Mouse (Mus musculus) limb, embryonic 14.5 days (tissue): ENCODE results near the gene Cep57l1. TPM values are rescaled to one million over a fixed set of nuclear protein-coding genes. Genes with fewer than 3 reads are reported as not detected.

ENCODE experiments used
- ATAC-seq: fragments of 200-750 bp; cut with Nextera tagmentation; 2 replicates; pipeline ENCODE4 v1.8.0; 2017; ENCODE audit warnings: low read depth, moderate number of reproducible peaks, moderate TSS enrichment; ENCODE audit not compliant: low FRiP score
- DNase-seq: peaks from one replicate; pipeline ENCODE4 v3.0.0-alpha.2; 2015; ENCODE audit warnings: low spot score
- H3K27ac ChIP-seq: fragments of 300-500 bp; sonication (generic); replicated peaks from 2 replicates; pipeline ENCODE4 v1.5.1; 2014; ENCODE audit warnings: low read depth, mild to moderate bottlenecking, low read length, moderate library complexity, mixed read lengths
- H3K27me3 ChIP-seq: fragments of 300-500 bp; sonication (generic); 2 replicates; pipeline ENCODE4 v1.6.1; 2014; ENCODE audit warnings: low read length, mixed read lengths; ENCODE audit not compliant: control insufficient read depth, insufficient read depth
- H3K36me3 ChIP-seq: fragments of 300-500 bp; sonication (generic); 2 replicates; pipeline ENCODE4 v1.6.1; 2014; ENCODE audit warnings: mild to moderate bottlenecking, low read length, moderate library complexity, mixed read lengths; ENCODE audit not compliant: control insufficient read depth, insufficient read depth
- H3K4me1 ChIP-seq: fragments of 300-500 bp; sonication (generic); 2 replicates; pipeline ENCODE4 v1.6.1; 2014; ENCODE audit warnings: antibody characterized with exemption, low read length, mixed read lengths; ENCODE audit not compliant: control insufficient read depth, insufficient read depth
- H3K4me2 ChIP-seq: fragments of 300-500 bp; sonication (generic); replicated peaks from 2 replicates; pipeline ENCODE4 v1.6.1; 2014; ENCODE audit warnings: low read depth, mild to moderate bottlenecking, low read length, moderate library complexity; ENCODE audit not compliant: severe bottlenecking
- H3K4me3 ChIP-seq: fragments of 300-500 bp; sonication (generic); replicated peaks from 2 replicates; pipeline ENCODE4 v1.5.1; 2014; ENCODE audit warnings: low read length
- H3K9ac ChIP-seq: fragments of 300-500 bp; sonication (generic); 2 replicates; pipeline ENCODE4 v1.6.1; 2014; ENCODE audit warnings: mild to moderate bottlenecking, low read depth, low read length, moderate library complexity; ENCODE audit not compliant: severe bottlenecking
- H3K9me3 ChIP-seq: fragments of 300-500 bp; sonication (generic); 2 replicates; pipeline ENCODE4 v1.6.1; 2016; ENCODE audit warnings: low read length; ENCODE audit not compliant: control insufficient read depth
- POLR2A ChIP-seq: fragments of 200-500 bp; IDR thresholded peaks from 2 replicates; pipeline ENCODE4 v1.8.0; 2012; ENCODE audit warnings: inconsistent platforms, mild to moderate bottlenecking, moderate library complexity, borderline replicate concordance; ENCODE audit not compliant: insufficient read depth, insufficient read length; ENCODE audit errors: extremely low read depth
- WGBS: fragments of 180-500 bp; shearing (Covaris S2); extraction: QIAGEN DNeasy Blood & Tissue Kit; methylation state at CpG from one replicate; pipeline ENCODE4 v1.1.7; 2014; 5-methylcytosine and 5-hydroxymethylcytosine counted together
- polyA plus RNA-seq, 2 experiments: library from polyadenylated mRNA; depleted of rRNA in 1 of 2; stranded (reverse) in 1 of 2; unstranded in 1 of 2; fragments of >200 nt; fragmentation: Nextera tagmentation in 1 of 2; extraction: Ambion mirVana in 1 of 2; gene quantifications; 2 replicates each; pipeline versions ENCODE4 v1.2.1 to v1.2.3; 2012 to 2014

Gene Cep57l1
- polyA plus RNA-seq, 2 experiments = 13.2 to 16.8 TPM

DNA sequence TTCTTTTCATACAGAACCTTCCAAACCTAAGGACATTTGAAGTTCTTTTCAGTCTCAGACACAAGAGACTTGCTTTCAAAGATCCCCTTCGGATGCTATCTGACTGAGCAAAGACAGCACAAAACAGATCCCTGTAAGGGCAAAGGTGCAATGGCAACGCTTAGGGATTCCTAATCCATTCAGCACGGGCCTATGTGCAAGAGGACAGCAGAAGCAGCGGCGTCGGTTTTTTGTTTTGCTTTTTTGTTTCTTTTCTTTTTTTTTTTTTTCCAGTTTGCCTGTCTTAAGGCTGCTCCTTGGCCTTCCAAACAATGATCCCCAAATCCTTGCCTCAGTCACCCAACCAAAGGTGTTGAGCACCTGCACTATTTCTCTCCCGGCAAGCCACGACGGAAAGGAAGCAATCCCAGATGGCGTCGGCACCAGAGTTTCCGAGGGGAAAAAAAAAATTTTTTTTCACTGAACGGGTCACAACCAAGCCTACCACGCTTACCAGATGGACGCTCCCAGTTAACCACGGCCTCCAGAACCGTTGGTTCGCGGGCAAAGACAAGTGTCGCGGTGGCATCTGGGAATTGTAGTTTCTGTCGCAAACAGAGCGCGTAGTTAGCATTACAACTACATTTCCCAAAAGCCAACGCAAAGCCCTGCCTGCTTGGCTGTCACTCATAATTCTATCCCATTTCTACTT lies 446 bp downstream of the Cep57l1 start:
- Histone ChIP-seq H3K4me1 (peaks cover 19% of the 10 kb centered on the region), H3K9me3 (no peaks in the 10 kb centered on the region), H3K27me3 (no peaks in the 10 kb centered on the region), H3K27ac (peak overlapping the region; percentile 94), H3K36me3 (no peaks in the 10 kb centered on the region), H3K4me3 (peak overlapping the region; percentile 72), H3K9ac (peak overlapping the region; percentile 76), H3K4me2 (peak overlapping the region; percentile 81)
- TF ChIP-seq POLR2A = 0 out of 2 replicates have a peak, but pooled peaks have one; percentile 59
- DNase-seq (peak; percentile 97), ATAC-seq (peak; percentile 84)
- 4% methylated on average over 25 of the region's 25 CpGs for WGBS

DNA sequence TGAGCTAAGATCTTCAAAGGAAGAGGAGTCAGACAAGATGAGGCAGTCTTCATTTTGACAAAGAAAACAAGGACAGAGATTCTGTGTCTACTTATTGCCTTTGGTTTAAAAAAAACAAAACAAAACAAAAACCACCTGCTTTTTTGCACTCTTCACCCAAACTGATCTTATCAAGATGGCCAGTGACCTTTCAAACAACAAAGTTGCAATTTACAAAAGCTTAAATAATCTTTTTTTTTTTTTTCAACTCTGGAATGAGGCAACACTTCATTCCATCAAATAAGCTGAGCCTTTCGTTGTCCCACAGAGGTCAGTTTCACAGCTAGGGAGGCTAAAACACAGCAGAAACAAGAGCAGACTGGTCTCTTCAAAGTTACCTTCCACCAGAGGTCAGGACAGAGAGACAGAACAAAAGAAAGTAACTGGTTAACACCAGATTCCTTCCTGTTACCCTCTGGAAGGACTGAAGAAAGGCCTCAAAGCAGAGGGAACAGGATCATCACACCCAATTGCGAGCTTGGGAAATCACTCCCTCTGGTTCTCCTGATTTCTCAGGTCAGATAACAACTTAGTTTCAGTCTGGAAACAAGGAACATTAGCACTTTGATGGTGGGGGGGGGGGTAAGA lies 3.8 kb downstream of the Cep57l1 start:
- Histone ChIP-seq H3K27me3 (no peaks in the 10 kb centered on the region), H3K9me3 (0 out of 2 replicates have a peak, but pooled peaks cover 10% of the 10 kb centered on the region), H3K36me3 (peaks cover 11% of the 10 kb centered on the region; the same call in 1 of the 2 replicates), H3K4me2 (no peak overlapping the region), H3K9ac (no peak overlapping the region), H3K27ac (no peak overlapping the region), H3K4me3 (no peak overlapping the region), H3K4me1 (no peaks in the 10 kb centered on the region)
- DNase-seq (no peak), ATAC-seq (no peak)
- 76% methylated on average over 2 of the region's 2 CpGs for WGBS
- TF ChIP-seq POLR2A = no peak

DNA sequence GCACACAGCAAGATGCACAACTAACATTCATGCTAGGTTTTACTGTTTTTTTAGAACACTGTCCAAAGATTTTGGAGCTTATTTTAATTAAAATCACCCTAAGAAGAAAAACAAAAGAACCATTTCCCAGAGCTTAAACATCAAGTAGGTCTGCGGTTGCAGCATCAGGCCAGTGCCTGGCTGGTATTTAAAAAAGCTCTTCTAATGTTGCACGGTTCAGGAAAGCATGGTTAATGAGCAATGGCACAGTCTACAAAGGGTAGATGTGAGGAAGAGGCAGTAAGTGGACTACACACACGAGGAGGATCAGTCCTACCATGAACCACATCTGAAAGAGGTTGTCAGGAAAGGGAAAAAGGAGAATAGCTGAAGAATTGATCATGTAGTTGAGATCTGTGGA lies 5.0 kb downstream of the Cep57l1 start:
- no peaks in the 10 kb centered on the region for H3K27me3 ChIP-seq
- ATAC-seq = no peak
- H3K9ac ChIP-seq = no peak overlapping the region
- 92% methylated on average over 3 of the region's 3 CpGs for WGBS
- no peak for DNase-seq
- H3K4me2 ChIP-seq = no peak overlapping the region
- no peak overlapping the region for H3K27ac ChIP-seq
- TF ChIP-seq POLR2A = no peak
- no peak overlapping the region for H3K4me3 ChIP-seq
- peaks cover 21% of the 10 kb centered on the region; the same call in 1 of the 2 replicates for H3K36me3 ChIP-seq
- 0 out of 2 replicates have a peak, but pooled peaks cover 10% of the 10 kb centered on the region for H3K9me3 ChIP-seq
- no peaks in the 10 kb centered on the region for H3K4me1 ChIP-seq

DNA sequence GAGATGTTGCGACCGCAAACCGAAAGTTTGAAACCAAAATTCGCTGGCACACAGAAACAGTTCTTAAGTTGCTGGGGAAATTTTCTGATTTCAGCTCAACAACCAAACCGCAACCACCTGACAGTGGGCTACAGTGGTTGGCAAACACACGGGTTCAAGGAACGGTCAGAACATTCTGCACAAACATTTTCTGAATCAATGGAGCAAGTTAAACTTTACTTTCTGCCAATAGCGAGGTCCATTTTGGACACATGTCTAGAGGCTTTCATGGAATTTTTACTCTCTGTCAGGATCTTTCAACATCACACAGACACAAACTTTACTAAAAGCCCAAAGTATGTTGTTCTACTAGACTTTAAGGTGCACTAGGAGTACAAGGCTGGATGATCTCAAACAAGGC lies 6.2 kb downstream of the Cep57l1 start:
- Histone ChIP-seq H3K4me1 (no peaks in the 10 kb centered on the region), H3K9ac (no peak overlapping the region), H3K27me3 (no peaks in the 10 kb centered on the region), H3K36me3 (peaks cover 25% of the 10 kb centered on the region; the same call in 1 of the 2 replicates), H3K4me3 (no peak overlapping the region), H3K9me3 (0 out of 2 replicates have a peak, but pooled peaks cover 10% of the 10 kb centered on the region), H3K4me2 (no peak overlapping the region), H3K27ac (no peak overlapping the region)
- WGBS = 97% methylated on average over 8 of the region's 8 CpGs
- ATAC-seq (no peak), DNase-seq (no peak)
- TF ChIP-seq POLR2A = no peak

DNA sequence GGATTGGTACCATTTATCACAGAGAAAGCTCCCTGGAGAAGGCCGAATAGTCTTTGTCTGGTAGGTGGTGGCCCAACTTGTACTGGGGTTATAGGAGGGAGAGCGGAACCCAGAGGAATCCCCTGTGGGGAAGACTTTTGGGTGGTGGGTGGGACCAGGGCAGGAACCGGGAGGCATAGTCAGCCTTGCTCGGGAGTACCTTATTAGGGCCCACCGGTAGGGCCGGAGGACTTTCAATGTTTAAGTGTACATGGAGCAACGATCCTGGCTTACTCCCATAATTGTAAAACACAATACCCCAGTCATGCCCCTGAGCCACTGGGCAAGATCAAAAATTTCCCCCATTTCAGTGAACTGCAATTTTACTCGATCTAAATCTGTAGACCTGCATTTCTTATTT lies 12.4 kb downstream of the Cep57l1 start:
- Histone ChIP-seq H3K9me3 (peaks cover 14% of the 10 kb centered on the region; the same call in 1 of the 2 replicates), H3K36me3 (peaks cover 31% of the 10 kb centered on the region), H3K27me3 (no peaks in the 10 kb centered on the region), H3K4me1 (no peaks in the 10 kb centered on the region), H3K4me2 (no peak overlapping the region), H3K9ac (no peak overlapping the region), H3K4me3 (no peak overlapping the region), H3K27ac (no peak overlapping the region)
- 93% methylated on average over 8 of the region's 8 CpGs for WGBS
- TF ChIP-seq POLR2A = no peak
- DNase-seq (no peak), ATAC-seq (no peak)
